Mouse (Mus musculus): Measurements from ENCODE around the gene Fbxo8. TPM values are rescaled to one million over a fixed set of nuclear protein-coding genes. Genes with fewer than 3 reads are reported as not detected.

Fbxo8 gene
- total and polyA plus RNA-seq, 2 experiments from 2014 or later, result 29.4 to 43.0 TPM

- TF ChIP-seq CTCF (IDR thresholded peaks at IDR 0.05; ENCODE audit: low read depth), result no peak
- Histone ChIP-seq H3K9me3 (ENCODE audit: low read length) (no peaks in the 10 kb centered on the region), H3K4me3 (ENCODE audit: low read length) (no peak overlapping the region), H3K27me3 (ENCODE audit: insufficient read depth, low read length) (peaks cover 40% of the 10 kb centered on the region), H3K27ac (no peak overlapping the region), H3K4me1 (ENCODE audit: insufficient read depth, low read length) (0 out of 2 replicates have a peak, but pooled peaks cover 2% of the 10 kb centered on the region), H3K9ac (replicated peaks; ENCODE audit: low read length) (no peak overlapping the region), H3K4me2 (ENCODE audit: low read depth, low read length) (no peak overlapping the region), H3K36me3 (ENCODE audit: insufficient read depth, low read length) (no peaks in the 10 kb centered on the region)
- ATAC-seq (no peak), DNase-seq (ENCODE audit: low spot score) (no peak)
- 37% methylated on average over 4 of the region's 4 CpGs for WGBS
Measured at GRCm38 (mm10) chr8:56619056-56619455, 68.2 kb downstream of the Fbxo8 start.

- Histone ChIP-seq H3K4me1 (ENCODE audit: insufficient read depth, low read length) (0 out of 2 replicates have a peak, but pooled peaks cover 2% of the 10 kb centered on the region), H3K4me3 (ENCODE audit: low read length) (no peak overlapping the region), H3K4me2 (ENCODE audit: low read depth, low read length) (no peak overlapping the region), H3K9me3 (ENCODE audit: low read length) (no peaks in the 10 kb centered on the region), H3K36me3 (ENCODE audit: insufficient read depth, low read length) (no peaks in the 10 kb centered on the region), H3K27ac (no peak overlapping the region), H3K27me3 (ENCODE audit: insufficient read depth, low read length) (peaks cover 40% of the 10 kb centered on the region), H3K9ac (replicated peaks; ENCODE audit: low read length) (no peak overlapping the region)
- ATAC-seq (no peak), DNase-seq (ENCODE audit: low spot score) (no peak)
- WGBS, result 10% methylated on average over 9 of the region's 9 CpGs
- TF ChIP-seq CTCF (IDR thresholded peaks at IDR 0.05; ENCODE audit: low read depth), result no peak
Measured at GRCm38 (mm10) chr8:56619571-56619970, 68.7 kb downstream of the Fbxo8 start.

- H3K36me3 ChIP-seq (ENCODE audit: insufficient read depth, low read length), result no peaks in the 10 kb centered on the region
- ATAC-seq, result no peak
- no peaks in the 10 kb centered on the region for H3K9me3 ChIP-seq (ENCODE audit: low read length)
- 18% methylated on average over 10 of the region's 10 CpGs for WGBS
- no peak overlapping the region for H3K9ac ChIP-seq (replicated peaks; ENCODE audit: low read length)
- peaks cover 40% of the 10 kb centered on the region for H3K27me3 ChIP-seq (ENCODE audit: insufficient read depth, low read length)
- H3K27ac ChIP-seq, result no peak overlapping the region
- TF ChIP-seq CTCF (IDR thresholded peaks at IDR 0.05; ENCODE audit: low read depth), result no peak
- no peak for DNase-seq (ENCODE audit: low spot score)
- H3K4me2 ChIP-seq (ENCODE audit: low read depth, low read length), result no peak overlapping the region
- no peak overlapping the region for H3K4me3 ChIP-seq (ENCODE audit: low read length)
- H3K4me1 ChIP-seq (ENCODE audit: insufficient read depth, low read length), result 0 out of 2 replicates have a peak, but pooled peaks cover 2% of the 10 kb centered on the region
Measured at GRCm38 (mm10) chr8:56620691-56621090, 69.8 kb downstream of the Fbxo8 start.

GRCm38 (mm10) chr8:56621093-56621492, 70.2 kb downstream of the Fbxo8 start:
- Histone ChIP-seq H3K4me1 (ENCODE audit: insufficient read depth, low read length) (0 out of 2 replicates have a peak, but pooled peaks cover 2% of the 10 kb centered on the region), H3K36me3 (ENCODE audit: insufficient read depth, low read length) (no peaks in the 10 kb centered on the region), H3K9me3 (ENCODE audit: low read length) (no peaks in the 10 kb centered on the region), H3K27ac (no peak overlapping the region), H3K4me3 (ENCODE audit: low read length) (no peak overlapping the region), H3K4me2 (ENCODE audit: low read depth, low read length) (no peak overlapping the region), H3K27me3 (ENCODE audit: insufficient read depth, low read length) (peaks cover 40% of the 10 kb centered on the region), H3K9ac (replicated peaks; ENCODE audit: low read length) (no peak overlapping the region)
- no peak for DNase-seq (ENCODE audit: low spot score)
- WGBS, result 39% methylated on average over 4 of the region's 4 CpGs
- no peak for ATAC-seq
- no peak for TF ChIP-seq CTCF (IDR thresholded peaks at IDR 0.05; ENCODE audit: low read depth)

- TF ChIP-seq CTCF (IDR thresholded peaks at IDR 0.05; ENCODE audit: low read depth), result no peak
- peak overlapping the region; percentile 31 for H3K4me2 ChIP-seq (ENCODE audit: low read depth, low read length)
- no peak overlapping the region for H3K4me3 ChIP-seq (ENCODE audit: low read length)
- H3K9me3 ChIP-seq (ENCODE audit: low read length), result no peaks in the 10 kb centered on the region
- ATAC-seq (no peak), DNase-seq (ENCODE audit: low spot score) (no peak)
- peaks cover 40% of the 10 kb centered on the region for H3K27me3 ChIP-seq (ENCODE audit: insufficient read depth, low read length)
- no peak overlapping the region for H3K9ac ChIP-seq (replicated peaks; ENCODE audit: low read length)
- 0 out of 2 replicates have a peak, but pooled peaks cover 2% of the 10 kb centered on the region for H3K4me1 ChIP-seq (ENCODE audit: insufficient read depth, low read length)
- 2% methylated on average over 18 of the region's 18 CpGs for WGBS
- H3K27ac ChIP-seq, result no peak overlapping the region
- H3K36me3 ChIP-seq (ENCODE audit: insufficient read depth, low read length), result no peaks in the 10 kb centered on the region
Measured at GRCm38 (mm10) chr8:56622470-56623024, 71.7 kb downstream of the Fbxo8 start.

- H3K27me3 ChIP-seq (ENCODE audit: insufficient read depth, low read length), result peaks cover 40% of the 10 kb centered on the region
Measured at GRCm38 (mm10) chr8:56623346-56623745, 72.5 kb downstream of the Fbxo8 start.

GRCm38 (mm10) chr8:56629160-56629559, 78.3 kb downstream of the Fbxo8 start:
- Histone ChIP-seq H3K9me3 (ENCODE audit: low read length) (no peaks in the 10 kb centered on the region), H3K9ac (replicated peaks; ENCODE audit: low read length) (no peak overlapping the region), H3K36me3 (ENCODE audit: insufficient read depth, low read length) (no peaks in the 10 kb centered on the region), H3K27ac (no peak overlapping the region), H3K4me1 (ENCODE audit: insufficient read depth, low read length) (no peaks in the 10 kb centered on the region), H3K27me3 (ENCODE audit: insufficient read depth, low read length) (no peaks in the 10 kb centered on the region), H3K4me2 (ENCODE audit: low read depth, low read length) (0 out of 2 replicates have a peak overlapping the region, but pooled peaks have one; percentile 8), H3K4me3 (ENCODE audit: low read length) (no peak overlapping the region)
- DNase-seq (ENCODE audit: low spot score), result peak; percentile 79
- TF ChIP-seq CTCF (IDR thresholded peaks at IDR 0.05; ENCODE audit: low read depth), result no peak
- WGBS, result 14% methylated on average over 4 of the region's 4 CpGs
- ATAC-seq, result peak; percentile 74

More at GRCm38 (mm10) chr8:56623346-56623745, 72.5 kb downstream of the Fbxo8 start:
- no peaks in the 10 kb centered on the region for H3K36me3 ChIP-seq (ENCODE audit: insufficient read depth, low read length)
- H3K9ac ChIP-seq (replicated peaks; ENCODE audit: low read length), result no peak overlapping the region
- DNase-seq (ENCODE audit: low spot score) (no peak), ATAC-seq (no peak)
- no peak overlapping the region for H3K4me2 ChIP-seq (ENCODE audit: low read depth, low read length)
- no peaks in the 10 kb centered on the region for H3K9me3 ChIP-seq (ENCODE audit: low read length)
- H3K4me3 ChIP-seq (ENCODE audit: low read length), result no peak overlapping the region
- H3K27ac ChIP-seq, result no peak overlapping the region
- no peak for TF ChIP-seq CTCF (IDR thresholded peaks at IDR 0.05; ENCODE audit: low read depth)
- 0 out of 2 replicates have a peak, but pooled peaks cover 2% of the 10 kb centered on the region for H3K4me1 ChIP-seq (ENCODE audit: insufficient read depth, low read length)
- 12% methylated on average over 10 of the region's 10 CpGs for WGBS

Data from hindbrain, postnatal 0 days (tissue).